Mouse (Mus musculus): Measurements from ENCODE around the gene Ccdc27. TPM values are rescaled to one million over a fixed set of nuclear protein-coding genes. Genes with fewer than 3 reads are reported as not detected.

Gene Ccdc27
- total and polyA plus RNA-seq, 3 experiments: not detected

DNA sequence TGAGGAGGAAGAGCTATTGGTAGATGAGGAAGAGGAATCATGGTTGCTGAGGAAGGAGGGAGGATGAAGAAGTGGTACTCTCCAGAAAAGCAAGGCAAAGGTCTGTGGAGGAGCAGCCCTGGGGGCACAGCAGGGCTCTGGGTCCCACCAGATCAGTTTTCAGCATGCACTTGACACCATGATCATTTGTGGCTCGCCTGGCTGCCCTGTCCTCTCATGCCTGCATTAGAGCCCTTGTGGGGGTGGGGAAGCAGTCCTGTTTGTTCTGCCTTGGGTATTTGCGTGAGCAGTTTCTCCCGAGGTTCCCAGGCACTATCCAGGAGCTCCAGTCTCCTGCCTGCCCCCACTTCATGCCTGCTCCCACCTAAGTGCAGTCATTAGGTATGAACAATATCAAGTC, 5.4 kb downstream of the Ccdc27 start:
- Histone ChIP-seq H3K4me3 (replicated peaks in 1 of 3; ENCODE audit: low read depth in 2 of 3, low read length in 2 of 3, poor library complexity in 1 of 3) (no peak overlapping the region), H3K9ac (ENCODE audit: insufficient read depth, low read depth) (no peak overlapping the region), H3K27ac (ENCODE audit: insufficient read depth, low read depth) (no peak overlapping the region), H3K27me3 (replicated peaks) (peaks cover 89% of the 10 kb centered on the region), H3K79me2 (replicated peaks; ENCODE audit: control insufficient read depth, extremely low read depth, insufficient read depth, poor library complexity, severe bottlenecking) (no peaks in the 10 kb centered on the region), H3K4me1 (ENCODE audit: control insufficient read depth in 1 of 2, insufficient read depth in 2 of 2) (no peaks in the 10 kb centered on the region), H3K36me3 (replicated peaks in 1 of 2; ENCODE audit: control insufficient read depth in 1 of 2, insufficient read depth in 1 of 2, low read length in 1 of 2) (no peaks in the 10 kb centered on the region), H3K9me3 (replicated peaks; ENCODE audit: low read length) (no peaks in the 10 kb centered on the region), H3K4me2 (ENCODE audit: insufficient read depth, low read depth, poor library complexity, severe bottlenecking) (no peak overlapping the region)
- dilution Hi-C loops (cut with MboI; ENCODE audit: extremely low pct_ligation_motif_present, extremely low pct_unique_long_range_greater_than_20kb, low sequenced_read_pairs): no loop called here
- TF ChIP-seq SIN3A (IDR thresholded peaks at IDR 0.05; ENCODE audit: low read length) (no peak), GABPA (IDR thresholded peaks at IDR 0.05; ENCODE audit: insufficient replicate concordance, low read depth, low read length) (no peak), BHLHE40 (IDR thresholded peaks at IDR 0.05; ENCODE audit: low read depth, low read length) (no peak), KAT2A (IDR thresholded peaks at IDR 0.05; ENCODE audit: insufficient replicate concordance, low read length) (no peak), HCFC1 (IDR thresholded peaks at IDR 0.05; ENCODE audit: low read depth, low read length) (no peak), RAD21 (IDR thresholded peaks at IDR 0.05; ENCODE audit: low read depth, low read length) (no peak)
- in situ Hi-C loops (cut with MboI; ENCODE audit: low pct_ligation_motif_present, low pct_unique_long_range_greater_than_20kb, low sequenced_read_pairs): loop anchor here (25.0 kb wide), 1 partner anchor 775 kb away; no protein-coding TSS in a partner anchor
- no peak for DNase-seq (ENCODE audit: extremely low read depth)

DNA sequence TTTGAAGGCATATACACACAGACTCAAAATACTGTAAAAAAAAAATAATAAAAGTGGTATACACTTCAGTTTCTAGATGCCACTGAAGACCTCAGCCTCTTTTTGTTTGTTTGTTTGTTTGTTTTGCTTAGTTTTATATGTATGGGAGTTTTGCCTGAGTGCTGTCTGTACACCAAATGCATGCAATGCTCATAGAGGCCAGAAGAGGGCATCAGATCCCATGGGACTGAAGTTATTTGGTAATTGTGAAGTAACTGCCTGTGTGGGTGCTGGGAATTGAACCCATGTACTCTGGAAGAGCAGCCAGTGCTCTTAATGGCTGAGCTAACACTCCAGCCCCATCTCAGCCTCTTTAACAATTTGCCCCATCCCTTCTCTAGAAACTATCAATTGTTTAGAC, 13.8 kb downstream of the Ccdc27 start:
- Histone ChIP-seq H3K79me2 (replicated peaks; ENCODE audit: control insufficient read depth, extremely low read depth, insufficient read depth, poor library complexity, severe bottlenecking) (no peaks in the 10 kb centered on the region), H3K27ac (ENCODE audit: insufficient read depth, low read depth) (no peak overlapping the region), H3K4me3 (replicated peaks in 1 of 3; ENCODE audit: low read depth in 2 of 3, low read length in 2 of 3, poor library complexity in 1 of 3) (no peak overlapping the region), H3K4me2 (ENCODE audit: insufficient read depth, low read depth, poor library complexity, severe bottlenecking) (no peak overlapping the region), H3K9ac (ENCODE audit: insufficient read depth, low read depth) (no peak overlapping the region), H3K36me3 (replicated peaks in 1 of 2; ENCODE audit: control insufficient read depth in 1 of 2, insufficient read depth in 1 of 2, low read length in 1 of 2) (no peaks in the 10 kb centered on the region), H3K9me3 (replicated peaks; ENCODE audit: low read length) (no peaks in the 10 kb centered on the region), H3K27me3 (replicated peaks) (peaks cover 40% of the 10 kb centered on the region), H3K4me1 (ENCODE audit: control insufficient read depth in 1 of 2, insufficient read depth in 2 of 2) (peaks cover 6 to 10% of the 10 kb centered on the region in 2 experiments; a peak in 2 of 4 replicates)
- dilution Hi-C loops (cut with MboI; ENCODE audit: extremely low pct_ligation_motif_present, extremely low pct_unique_long_range_greater_than_20kb, low sequenced_read_pairs) (no loop called here), in situ Hi-C loops (cut with MboI; ENCODE audit: low pct_ligation_motif_present, low pct_unique_long_range_greater_than_20kb, low sequenced_read_pairs) (loop anchor here (25.0 kb wide), 1 partner anchor 784 kb away; no protein-coding TSS in a partner anchor)
- TF ChIP-seq HCFC1 (IDR thresholded peaks at IDR 0.05; ENCODE audit: low read depth, low read length) (no peak), MAX (IDR thresholded peaks at IDR 0.05; ENCODE audit: low read length) (no peak), RAD21 (IDR thresholded peaks at IDR 0.05; ENCODE audit: low read depth, low read length) (peak; percentile 46), JUN (IDR thresholded peaks at IDR 0.05; ENCODE audit: insufficient read depth, low read depth, low read length) (no peak), MAZ (IDR thresholded peaks at IDR 0.05; ENCODE audit: low read depth, low read length) (no peak), RCOR1 (conservative IDR thresholded peaks at IDR 0.05; ENCODE audit: low read depth, low read length) (no peak), CTCF (conservative IDR thresholded peaks at IDR 0.05 in 1 of 2, IDR thresholded peaks at IDR 0.05 in 1 of 2; ENCODE audit: low read depth in 2 of 2, low read length in 2 of 2) (peak; percentile 34 to 62; a peak in 3 of 4 replicates), SMC3 (IDR thresholded peaks at IDR 0.05; ENCODE audit: low read depth, low read length) (0 out of 2 replicates have a peak, but pooled peaks have one; percentile 7), ZMIZ1 (IDR thresholded peaks at IDR 0.05; ENCODE audit: low read depth, low read length) (no peak)
- DNase-seq (ENCODE audit: extremely low read depth): peak; percentile 43

DNA sequence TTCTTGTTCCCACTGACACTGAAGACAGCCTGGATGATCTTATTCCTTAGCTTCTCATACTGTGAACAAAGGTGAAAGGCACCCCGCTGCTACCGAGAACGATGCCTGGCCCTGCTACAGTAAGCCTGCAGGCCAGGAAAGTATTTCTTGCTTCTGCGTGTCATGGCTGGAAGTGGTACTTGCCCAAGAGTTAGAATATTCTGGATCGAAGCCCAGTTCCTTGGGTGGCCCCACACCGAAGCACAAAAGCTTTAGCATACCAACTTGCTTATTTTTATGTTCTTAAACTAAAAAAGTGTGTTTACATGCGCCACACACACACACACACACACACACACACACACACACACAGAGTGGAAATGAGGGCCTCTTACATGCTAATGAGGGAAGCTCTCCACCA, 14.4 kb downstream of the Ccdc27 start:
- TF ChIP-seq PAX5 (IDR thresholded peaks at IDR 0.05; ENCODE audit: low read length): no peak
- TF ChIP-seq BHLHE40 (IDR thresholded peaks at IDR 0.05; ENCODE audit: low read depth, low read length): no peak
- TF ChIP-seq USF1 (IDR thresholded peaks at IDR 0.05; ENCODE audit: low read depth, low read length): no peak
- TF ChIP-seq E2F4 (IDR thresholded peaks at IDR 0.05; ENCODE audit: insufficient replicate concordance, low read depth, low read length): no peak
- no peak for TF ChIP-seq ZC3H11A (IDR thresholded peaks at IDR 0.05; ENCODE audit: low read depth, low read length)
- TF ChIP-seq POLR2AphosphoS2 (IDR thresholded peaks at IDR 0.05; ENCODE audit: low read depth, low read length): no peak
- no peak for TF ChIP-seq KAT2A (IDR thresholded peaks at IDR 0.05; ENCODE audit: insufficient replicate concordance, low read length)
- TF ChIP-seq SMC3 (IDR thresholded peaks at IDR 0.05; ENCODE audit: low read depth, low read length): no peak
- no peak for TF ChIP-seq POLR2A (IDR thresholded peaks at IDR 0.05; ENCODE audit: low read depth, low read length)
- no peak for TF ChIP-seq CHD2 (IDR thresholded peaks at IDR 0.05; ENCODE audit: low read length)
- peaks cover 34% of the 10 kb centered on the region for H3K27me3 ChIP-seq (replicated peaks)
- H3K4me1 ChIP-seq (ENCODE audit: control insufficient read depth in 1 of 2, insufficient read depth in 2 of 2): peaks cover 6 to 10% of the 10 kb centered on the region in 2 experiments; a peak in 2 of 4 replicates
- H3K4me2 ChIP-seq (ENCODE audit: insufficient read depth, low read depth, poor library complexity, severe bottlenecking): no peak overlapping the region
- dilution Hi-C loops (cut with MboI; ENCODE audit: extremely low pct_ligation_motif_present, extremely low pct_unique_long_range_greater_than_20kb, low sequenced_read_pairs): no loop called here
- H3K4me3 ChIP-seq (replicated peaks in 1 of 3; ENCODE audit: low read depth in 2 of 3, low read length in 2 of 3, poor library complexity in 1 of 3): no peak overlapping the region
- no peaks in the 10 kb centered on the region for H3K36me3 ChIP-seq (replicated peaks in 1 of 2; ENCODE audit: control insufficient read depth in 1 of 2, insufficient read depth in 1 of 2, low read length in 1 of 2)
- no peaks in the 10 kb centered on the region for H3K9me3 ChIP-seq (replicated peaks; ENCODE audit: low read length)
- no peak for DNase-seq (ENCODE audit: extremely low read depth)
- H3K79me2 ChIP-seq (replicated peaks; ENCODE audit: control insufficient read depth, extremely low read depth, insufficient read depth, poor library complexity, severe bottlenecking): no peaks in the 10 kb centered on the region
- H3K27ac ChIP-seq (ENCODE audit: insufficient read depth, low read depth): no peak overlapping the region
- no peak overlapping the region for H3K9ac ChIP-seq (ENCODE audit: insufficient read depth, low read depth)
- in situ Hi-C loops (cut with MboI; ENCODE audit: low pct_ligation_motif_present, low pct_unique_long_range_greater_than_20kb, low sequenced_read_pairs): loop anchor here (25.0 kb wide), 1 partner anchor 784 kb away; no protein-coding TSS in a partner anchor

All from CH12.LX (cell line).